Mouse (Mus musculus) cortical plate, adult 2 months (tissue): ENCODE data around the gene Catsperz.

Source experiments
- CTCF ChIP-seq: fragments of 200-500 bp; IDR thresholded peaks from 2 replicates; pipeline ENCODE4 v1.5.1; 2011; ENCODE audit warnings: mild to moderate bottlenecking, control low read depth, low read length; ENCODE audit not compliant: insufficient read depth; ENCODE audit errors: extremely low read depth
- POLR2A ChIP-seq: fragments of 200-500 bp; IDR thresholded peaks from 2 replicates; pipeline ENCODE4 v1.6.1; 2011; ENCODE audit warnings: mild to moderate bottlenecking, low read length, control low read depth; ENCODE audit not compliant: insufficient read depth; ENCODE audit errors: extremely low read depth

DNA sequence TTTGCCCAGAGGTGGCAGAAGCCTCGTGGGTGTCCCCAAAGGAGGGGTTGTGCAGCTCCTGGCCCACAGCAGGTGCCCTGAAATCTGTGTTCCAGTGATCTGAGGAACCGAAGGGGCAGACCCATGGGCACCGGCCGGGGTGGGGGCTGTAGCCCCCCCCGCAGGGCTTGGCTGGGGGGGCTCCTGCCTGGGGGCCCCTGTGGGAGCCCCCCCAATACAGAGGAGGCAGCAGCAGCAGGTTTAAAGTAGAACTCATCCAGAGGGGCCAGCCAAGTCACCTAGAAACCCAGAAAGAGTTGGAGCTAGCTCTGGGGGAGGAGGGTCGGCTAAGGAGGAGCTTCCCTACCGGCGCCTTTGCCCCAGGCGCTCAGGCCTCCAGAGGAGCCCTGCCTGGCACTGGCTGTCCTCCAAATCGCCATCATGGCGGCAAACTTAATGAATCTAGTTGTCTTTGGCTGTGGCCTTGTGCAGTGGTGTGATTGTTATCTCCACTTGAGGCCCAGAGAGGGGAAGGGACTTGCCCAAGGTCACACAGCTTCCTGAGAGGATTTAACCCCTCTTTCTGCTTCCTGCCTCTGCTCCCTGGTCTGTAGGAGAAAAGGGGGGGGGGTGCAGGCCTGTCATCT lies 45.4 kb upstream of the Catsperz start:
- no peak for TF ChIP-seq POLR2A
- TF ChIP-seq CTCF, result no peak
